Comparison of ENCODE assay signal across 8 mouse cellular contexts in genomic region chr8:94013026-94013612, GRCm38 (mm10). TPM values are rescaled to one million over a fixed set of nuclear protein-coding genes. Genes with fewer than 3 reads are reported as not detected.
DNase-seq lines count a peak whose midpoint lies in the region; ATAC-seq and TF ChIP-seq lines count a peak whose summit lies in the region.

No protein-coding gene starts in this region.

- 29% methylated on average over 7 of the region's 7 CpGs for WGBS in kidney, embryonic 16.5 days
- WGBS in hindbrain, embryonic 15.5 days: 43% methylated on average over 7 of the region's 7 CpGs
- 38% methylated on average over 7 of the region's 7 CpGs for WGBS in midbrain, postnatal 0 days

- no peak for ATAC-seq in kidney, embryonic 16.5 days (ENCODE audit: low FRiP score, low TSS enrichment)
- ATAC-seq in hindbrain, embryonic 15.5 days (ENCODE audit: low FRiP score, low read depth): no peak
- no peak for ATAC-seq in midbrain, postnatal 0 days (ENCODE audit: low FRiP score)

- no peak for TF ChIP-seq CTCF in midbrain, postnatal 0 days (IDR thresholded peaks at IDR 0.05)

- peak overlapping the region; percentile 94 for H3K4me2 ChIP-seq in kidney, embryonic 16.5 days (replicated peaks; ENCODE audit: low read depth, low read length)
- peak overlapping the region; percentile 79 for H3K4me2 ChIP-seq in hindbrain, embryonic 15.5 days
- peak overlapping the region; percentile 75 for H3K4me2 ChIP-seq in midbrain, postnatal 0 days (ENCODE audit: low read depth, low read length, poor library complexity, severe bottlenecking)

- peaks cover under 1% of the 10 kb centered on the region; the same call in 1 of the 2 replicates for H3K36me3 ChIP-seq in kidney, embryonic 16.5 days (ENCODE audit: insufficient read depth, low read length)
- H3K36me3 ChIP-seq in hindbrain, embryonic 15.5 days: no peaks in the 10 kb centered on the region
- H3K36me3 ChIP-seq in midbrain, postnatal 0 days (ENCODE audit: insufficient read depth, low read length): no peaks in the 10 kb centered on the region

- peaks cover 31% of the 10 kb centered on the region for H3K4me1 ChIP-seq in kidney, embryonic 16.5 days (ENCODE audit: insufficient read depth, low read length)
- peaks cover 5% of the 10 kb centered on the region for H3K4me1 ChIP-seq in brown adipose tissue, adult 24 weeks (ENCODE audit: control insufficient read depth, insufficient read depth, insufficient read length, low read length)
- peaks cover 36% of the 10 kb centered on the region for H3K4me1 ChIP-seq in hindbrain, embryonic 15.5 days (replicated peaks)
- peaks cover 12% of the 10 kb centered on the region for H3K4me1 ChIP-seq in midbrain, postnatal 0 days (ENCODE audit: insufficient read depth, low read length)

- DNase-seq in kidney, adult 11 months: no peak
- no peak for DNase-seq in midbrain, postnatal 0 days (ENCODE audit: low spot score)
- no peak for DNase-seq in gastrocnemius, adult 18-20 months (ENCODE audit: low spot score)
- no peak for DNase-seq in right cerebral cortex, postnatal 25 days
- no peak for DNase-seq in adrenal gland, postnatal 4 days (ENCODE audit: low spot score in 2 of 2)

- H3K27me3 ChIP-seq in kidney, embryonic 16.5 days (ENCODE audit: insufficient read depth, low read length): no peaks in the 10 kb centered on the region
- H3K27me3 ChIP-seq in hindbrain, embryonic 15.5 days: no peaks in the 10 kb centered on the region
- no peaks in the 10 kb centered on the region for H3K27me3 ChIP-seq in midbrain, postnatal 0 days (ENCODE audit: insufficient read depth, low read length)

- H3K9ac ChIP-seq in kidney, embryonic 16.5 days (replicated peaks; ENCODE audit: low read length): peak overlapping the region; percentile 96
- H3K9ac ChIP-seq in hindbrain, embryonic 15.5 days: peak overlapping the region; percentile 96
- H3K9ac ChIP-seq in midbrain, postnatal 0 days (replicated peaks; ENCODE audit: low read length, poor library complexity, severe bottlenecking): peak overlapping the region; percentile 98

- no peaks in the 10 kb centered on the region for H3K9me3 ChIP-seq in kidney, embryonic 16.5 days (ENCODE audit: low read length)
- no peaks in the 10 kb centered on the region for H3K9me3 ChIP-seq in hindbrain, embryonic 15.5 days
- no peaks in the 10 kb centered on the region for H3K9me3 ChIP-seq in midbrain, postnatal 0 days (ENCODE audit: low read length)

- H3K4me3 ChIP-seq in kidney, embryonic 16.5 days (ENCODE audit: low read length): peak overlapping the region; percentile 96
- H3K4me3 ChIP-seq in brown adipose tissue, adult 24 weeks (ENCODE audit: insufficient read depth, low read depth, low read length): peak overlapping the region; percentile 99
- peak overlapping the region; percentile 85 for H3K4me3 ChIP-seq in hindbrain, embryonic 15.5 days
- peak overlapping the region; percentile 98 for H3K4me3 ChIP-seq in midbrain, postnatal 0 days (ENCODE audit: low read depth, low read length)

- H3K27ac ChIP-seq in kidney, embryonic 16.5 days (ENCODE audit: low read length): peak overlapping the region; percentile 91
- peak overlapping the region; percentile 23; the same call in 1 of the 2 replicates for H3K27ac ChIP-seq in brown adipose tissue, adult 24 weeks (replicated peaks; ENCODE audit: low read depth, low read length)
- H3K27ac ChIP-seq in hindbrain, embryonic 15.5 days (replicated peaks): peak overlapping the region; percentile 94
- H3K27ac ChIP-seq in midbrain, postnatal 0 days (ENCODE audit: low read depth, low read length): peak overlapping the region; percentile 97

RNA-seq across cellular contexts. Expression of gene Amfr, which starts 0.5 kb away (rescaled TPM):
- polyA plus RNA-seq in kidney, embryonic 16.5 days (2015; fragmentation: Nextera tagmentation; extraction: Ambion mirVana): 37.5 and 45.5 TPM in 2 replicates
- polyA plus RNA-seq in brown adipose tissue, adult 24 weeks (2012; ENCODE audit: insufficient read depth, insufficient read length, missing spikeins): 45.8 and 66.8 TPM in 2 replicates
- 76.0 and 84.9 TPM in 2 replicates for polyA plus RNA-seq in hindbrain, embryonic 15.5 days (2015; fragmentation: Nextera tagmentation; extraction: Ambion mirVana)
- total RNA-seq in midbrain, postnatal 0 days (2014; rRNA removed): 214 and 227 TPM in 2 replicates
- 80.4 and 84.8 TPM in 2 replicates for polyA plus RNA-seq in midbrain, postnatal 0 days (2015; fragmentation: Nextera tagmentation; extraction: Ambion mirVana)
- 100 to 1,000 TPM; 106 to 122 TPM for total RNA-seq in gastrocnemius, adult 18-20 months (2021)
- 100 to 1,000 TPM; 142 to 152 TPM for total RNA-seq in adrenal gland, postnatal 4 days (2021)

RNA-seq across cellular contexts. Expression of gene Nudt21, which starts 23.7 kb away (rescaled TPM):
- polyA plus RNA-seq in kidney, embryonic 16.5 days (2015; fragmentation: Nextera tagmentation; extraction: Ambion mirVana): 112 and 115 TPM in 2 replicates
- 27.6 and 28.7 TPM in 2 replicates for polyA plus RNA-seq in brown adipose tissue, adult 24 weeks (2012; ENCODE audit: insufficient read depth, insufficient read length, missing spikeins)
- polyA plus RNA-seq in hindbrain, embryonic 15.5 days (2015; fragmentation: Nextera tagmentation; extraction: Ambion mirVana): 78.5 and 90.5 TPM in 2 replicates
- 61.5 and 82.5 TPM in 2 replicates for total RNA-seq in midbrain, postnatal 0 days (2014; rRNA removed)
- polyA plus RNA-seq in midbrain, postnatal 0 days (2015; fragmentation: Nextera tagmentation; extraction: Ambion mirVana): 90.1 and 92.3 TPM in 2 replicates
- 10 to 100 TPM; 10.5 to 12.3 TPM for total RNA-seq in gastrocnemius, adult 18-20 months (2021)
- 10 to 100 TPM; 61.4 to 63.6 TPM for total RNA-seq in adrenal gland, postnatal 4 days (2021)

RNA-seq across cellular contexts. Expression of gene Ogfod1, which starts 23.9 kb away (rescaled TPM):
- polyA plus RNA-seq in kidney, embryonic 16.5 days (2015; fragmentation: Nextera tagmentation; extraction: Ambion mirVana): 11.3 and 12.7 TPM in 2 replicates
- 6.5 and 11.2 TPM in 2 replicates for polyA plus RNA-seq in brown adipose tissue, adult 24 weeks (2012; ENCODE audit: insufficient read depth, insufficient read length, missing spikeins)
- polyA plus RNA-seq in hindbrain, embryonic 15.5 days (2015; fragmentation: Nextera tagmentation; extraction: Ambion mirVana): 15.0 and 15.8 TPM in 2 replicates
- total RNA-seq in midbrain, postnatal 0 days (2014; rRNA removed): 17.3 and 20.1 TPM in 2 replicates
- 7.8 and 8.9 TPM in 2 replicates for polyA plus RNA-seq in midbrain, postnatal 0 days (2015; fragmentation: Nextera tagmentation; extraction: Ambion mirVana)
- 10 to 100 TPM; 22.0 to 26.2 TPM for total RNA-seq in gastrocnemius, adult 18-20 months (2021)
- total RNA-seq in adrenal gland, postnatal 4 days (2021): 10 to 100 TPM; 12.1 to 14.8 TPM

Comparison
In these comparisons a context has a peak if more than half of its experiments do, and no peak if none do; other contexts are left out.
1. H3K27ac ChIP-seq: peak in every context shown above with its lines; median percentile 97 in midbrain, postnatal 0 days; 94 in hindbrain, embryonic 15.5 days; 91 in kidney, embryonic 16.5 days; 23 in brown adipose tissue, adult 24 weeks.